Mouse (Mus musculus): ENCODE results near the gene Bmp4.

DNA sequence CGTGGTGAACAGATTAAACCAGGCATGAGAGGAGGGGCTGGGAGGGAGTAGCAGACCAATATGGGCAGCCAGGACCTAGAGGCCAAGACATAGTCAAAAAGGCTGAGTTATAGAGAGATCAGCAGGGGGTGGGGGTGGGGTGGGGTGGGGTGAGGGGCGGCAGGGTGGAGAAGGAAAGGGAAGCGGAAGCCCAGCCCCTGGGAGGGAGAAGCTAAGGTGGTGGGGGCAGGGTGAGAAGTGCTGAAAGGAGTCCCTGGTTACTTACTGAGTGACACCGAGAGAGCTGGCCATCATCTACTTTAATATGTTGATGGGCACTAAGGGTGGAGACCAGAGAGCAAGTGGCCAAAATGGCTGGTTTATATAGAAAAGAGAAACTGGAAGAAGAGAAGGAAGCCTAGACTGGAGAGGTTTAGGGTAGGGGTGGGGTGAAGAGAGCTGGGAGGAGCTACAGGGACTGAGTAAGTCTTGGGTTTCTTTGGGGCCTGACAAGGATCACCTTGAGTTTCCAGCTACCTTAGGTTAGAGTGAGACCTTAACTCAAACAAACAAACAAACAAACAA is 20.2 kb upstream of the Bmp4 start:
- TF ChIP-seq CTCF (IDR thresholded peaks at IDR 0.05) (no peak), EP300 (IDR thresholded peaks at IDR 0.05) (no peak)
